Mouse (Mus musculus) kidney, embryonic 15.5 days (tissue): ENCODE results near the gene Gm28042. TPM values are rescaled to one million over a fixed set of nuclear protein-coding genes. Genes with fewer than 3 reads are reported as not detected.

Source experiments
- ATAC-seq: fragments of 200-750 bp; cut with Nextera tagmentation; replicated peaks from 2 replicates; pipeline ENCODE4 v1.8.0; 2017; ENCODE audit warnings: moderate TSS enrichment; ENCODE audit not compliant: low FRiP score
- H3K27ac ChIP-seq: fragments of 300-500 bp; sonication (generic); 2 replicates; pipeline ENCODE4 v1.5.1; 2015; ENCODE audit warnings: mild to moderate bottlenecking, inconsistent platforms
- H3K27me3 ChIP-seq: fragments of 300-500 bp; sonication (generic); 2 replicates; pipeline ENCODE4 v1.6.1; 2015; ENCODE audit warnings: inconsistent platforms
- H3K36me3 ChIP-seq: fragments of 300-500 bp; sonication (generic); 2 replicates; pipeline ENCODE4 v1.6.1; 2015; ENCODE audit warnings: inconsistent platforms
- H3K4me1 ChIP-seq: fragments of 300-500 bp; sonication (generic); 2 replicates; pipeline ENCODE4 v1.6.1; 2015; ENCODE audit warnings: inconsistent platforms
- H3K4me2 ChIP-seq: fragments of 300-500 bp; sonication (generic); 2 replicates; pipeline ENCODE4 v1.6.1; 2015; ENCODE audit warnings: moderate library complexity, mild to moderate bottlenecking, inconsistent platforms
- H3K4me3 ChIP-seq: fragments of 300-500 bp; sonication (generic); replicated peaks from 2 replicates; pipeline ENCODE4 v1.5.1; 2015; ENCODE audit warnings: mild to moderate bottlenecking, inconsistent platforms
- H3K9ac ChIP-seq: fragments of 300-500 bp; sonication (generic); 2 replicates; pipeline ENCODE4 v1.6.1; 2015; ENCODE audit warnings: mild to moderate bottlenecking, inconsistent platforms
- H3K9me3 ChIP-seq: fragments of 300-500 bp; sonication (generic); replicated peaks from 2 replicates; pipeline ENCODE4 v1.6.1; 2016; ENCODE audit warnings: inconsistent platforms
- WGBS: fragments of 180-500 bp; shearing (Covaris S2); methylation state at CpG from one replicate; pipeline ENCODE4 v1.1.7; 2015; ENCODE audit warnings: mixed read lengths; 5-methylcytosine and 5-hydroxymethylcytosine counted together
- microRNA-seq: library from miRNA; unstranded; fragments of <30 nt; microRNA quantifications from one replicate; pipeline ENCODE4, GENCODE M21; 2016
- polyA plus RNA-seq: library from polyadenylated mRNA; unstranded; fragments of >200 nt; fragmentation: Nextera tagmentation; extraction: Ambion mirVana; gene quantifications from 2 replicates; pipeline ENCODE4 v1.2.1, GENCODE M21; 2015

The Gm28042 gene
- polyA plus RNA-seq, 1 experiment from 2014 or later, result 3.3 TPM

DNA sequence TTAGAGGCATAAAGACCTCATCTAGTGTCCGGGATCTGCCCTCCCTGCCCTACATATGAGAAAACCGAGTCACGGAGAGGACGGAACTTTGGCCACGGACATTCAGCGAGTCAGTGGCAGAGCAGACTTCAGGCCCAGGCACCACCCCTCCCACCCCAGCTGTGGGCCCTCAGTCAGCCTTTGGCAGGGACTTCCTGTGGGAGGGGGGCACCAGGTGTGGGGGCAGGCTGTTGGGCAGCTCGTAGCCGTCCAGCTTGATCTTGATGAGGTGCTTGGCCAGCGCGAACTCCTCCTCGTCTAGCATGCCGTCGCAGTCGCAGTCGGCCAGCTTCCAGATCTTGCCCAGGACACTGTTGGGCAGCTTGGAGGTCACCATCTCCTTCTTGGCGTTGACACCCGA lies 63.7 kb downstream of the Gm28042 start:
- no peak overlapping the region for H3K27ac ChIP-seq
- H3K9me3 ChIP-seq, result no peaks in the 10 kb centered on the region
- 0 out of 2 replicates have a peak, but pooled peaks cover 7% of the 10 kb centered on the region for H3K36me3 ChIP-seq
- H3K9ac ChIP-seq, result no peak overlapping the region
- no peak for ATAC-seq
- no peak overlapping the region for H3K4me3 ChIP-seq
- H3K4me1 ChIP-seq, result 0 out of 2 replicates have a peak, but pooled peaks cover 2% of the 10 kb centered on the region
- H3K27me3 ChIP-seq, result no peaks in the 10 kb centered on the region
- no peak overlapping the region for H3K4me2 ChIP-seq
- 76% methylated on average over 17 of the region's 17 CpGs for WGBS

Small RNA genes lying within 50 kb of the gene (microRNA-seq; reads per million reads assigned to microRNA genes)
- not detected for gene Mir7665

Other genes starting within 250 kb of the Gm28042 start
- gene Rpap1, start 240.0 kb upstream of the Gm28042 start, polyA plus RNA-seq, result 29.9 and 34.1 TPM in 2 replicates
- 12.3 and 13.0 TPM in 2 replicates for gene Tyro3, start 229.8 kb upstream of the Gm28042 start, polyA plus RNA-seq
- 27.1 and 31.7 TPM in 2 replicates for gene Mga, start 130.3 kb upstream of the Gm28042 start, polyA plus RNA-seq
- 3.3 and 4.0 TPM in 2 replicates for gene Mapkbp1, start 54.8 kb upstream of the Gm28042 start, polyA plus RNA-seq
- gene Jmjd7, start within 50 bp of the Gm28042 start, polyA plus RNA-seq, result 19.4 and 21.9 TPM in 2 replicates
- 1.8 and 2.6 TPM in 2 replicates for gene Pla2g4b, start 5.9 kb downstream of the Gm28042 start, polyA plus RNA-seq
- gene Ehd4, start 127.1 kb downstream of the Gm28042 start, polyA plus RNA-seq, result 57.3 and 66.6 TPM in 2 replicates
- gene Pla2g4e, start 217.8 kb downstream of the Gm28042 start, polyA plus RNA-seq, result 0.05 and 0.10 TPM in 2 replicates